Mouse (Mus musculus): Measurements from ENCODE around the gene Dolpp1. TPM values are rescaled to one million over a fixed set of nuclear protein-coding genes. Genes with fewer than 3 reads are reported as not detected.

Dolpp1 gene
- total and polyA plus RNA-seq, 3 experiments, result 17.9 to 22.3 (median 19.2) TPM

GRCm38 (mm10) chr2:30401581-30401980 is 9.5 kb downstream of the Dolpp1 start:
- Histone ChIP-seq H3K36me3 (replicated peaks in 1 of 2; ENCODE audit: control insufficient read depth in 1 of 2, insufficient read depth in 1 of 2, low read length in 1 of 2) (peaks cover 41 to 80% of the 10 kb centered on the region in 2 experiments), H3K4me1 (ENCODE audit: control insufficient read depth in 1 of 2, insufficient read depth in 2 of 2) (peaks cover 0 to 9% of the 10 kb centered on the region in 2 experiments; a peak in 2 of 4 replicates), H3K27ac (ENCODE audit: insufficient read depth, low read depth) (no peak overlapping the region), H3K27me3 (replicated peaks) (no peaks in the 10 kb centered on the region), H3K4me3 (replicated peaks in 1 of 3; ENCODE audit: low read depth in 2 of 3, low read length in 2 of 3, poor library complexity in 1 of 3) (no peak overlapping the region), H3K4me2 (ENCODE audit: insufficient read depth, low read depth, poor library complexity, severe bottlenecking) (no peak overlapping the region), H3K79me2 (replicated peaks; ENCODE audit: control insufficient read depth, extremely low read depth, insufficient read depth, poor library complexity, severe bottlenecking) (no peaks in the 10 kb centered on the region), H3K9me3 (replicated peaks; ENCODE audit: low read length) (no peaks in the 10 kb centered on the region), H3K9ac (ENCODE audit: insufficient read depth, low read depth) (no peak overlapping the region)
- dilution Hi-C loops (cut with MboI; ENCODE audit: extremely low pct_ligation_motif_present, extremely low pct_unique_long_range_greater_than_20kb, low sequenced_read_pairs) (no loop called here), in situ Hi-C loops (cut with MboI; ENCODE audit: low pct_ligation_motif_present, low pct_unique_long_range_greater_than_20kb, low sequenced_read_pairs) (no loop called here)
- no peak for TF ChIP-seq HCFC1 (IDR thresholded peaks at IDR 0.05; ENCODE audit: low read depth, low read length)
- no peak for TF ChIP-seq ZKSCAN1 (IDR thresholded peaks at IDR 0.05; ENCODE audit: borderline replicate concordance, low read depth, low read length)
- no peak for TF ChIP-seq NELFE (IDR thresholded peaks at IDR 0.05; ENCODE audit: low read depth, low read length)
- no peak for TF ChIP-seq EP300 (IDR thresholded peaks at IDR 0.05; ENCODE audit: low read length)
- no peak for TF ChIP-seq MAFK (IDR thresholded peaks at IDR 0.05; ENCODE audit: insufficient replicate concordance, low read length)
- TF ChIP-seq MEF2A (IDR thresholded peaks at IDR 0.05; ENCODE audit: borderline replicate concordance, low read depth, low read length), result no peak
- no peak for TF ChIP-seq MAZ (IDR thresholded peaks at IDR 0.05; ENCODE audit: low read depth, low read length)
- TF ChIP-seq USF2 (conservative IDR thresholded peaks at IDR 0.05; ENCODE audit: low read depth, low read length), result no peak
- no peak for TF ChIP-seq CHD2 (IDR thresholded peaks at IDR 0.05; ENCODE audit: low read length)
- no peak for TF ChIP-seq USF1 (IDR thresholded peaks at IDR 0.05; ENCODE audit: low read depth, low read length)
- TF ChIP-seq JUN (IDR thresholded peaks at IDR 0.05; ENCODE audit: insufficient read depth, low read depth, low read length), result no peak
- TF ChIP-seq POLR2AphosphoS2 (IDR thresholded peaks at IDR 0.05; ENCODE audit: low read depth, low read length), result no peak
- TF ChIP-seq ZC3H11A (IDR thresholded peaks at IDR 0.05; ENCODE audit: low read depth, low read length), result no peak
- no peak for TF ChIP-seq ETS1 (conservative IDR thresholded peaks at IDR 0.05; ENCODE audit: low read depth, low read length)
- no peak for TF ChIP-seq TBP (conservative IDR thresholded peaks at IDR 0.05; ENCODE audit: low read depth, low read length)
- no peak for TF ChIP-seq CHD1 (IDR thresholded peaks at IDR 0.05; ENCODE audit: low read depth, low read length)
- TF ChIP-seq SIN3A (IDR thresholded peaks at IDR 0.05; ENCODE audit: low read length), result no peak
- TF ChIP-seq POLR2A (IDR thresholded peaks at IDR 0.05; ENCODE audit: low read depth, low read length), result no peak
- no peak for DNase-seq (ENCODE audit: extremely low read depth)

- TF ChIP-seq HCFC1 (IDR thresholded peaks at IDR 0.05; ENCODE audit: low read depth, low read length) (no peak), TBP (conservative IDR thresholded peaks at IDR 0.05; ENCODE audit: low read depth, low read length) (no peak), NRF1 (IDR thresholded peaks at IDR 0.05; ENCODE audit: low read depth, low read length) (no peak), ZNF384 (IDR thresholded peaks at IDR 0.05; ENCODE audit: low read depth, low read length) (no peak), ZMIZ1 (IDR thresholded peaks at IDR 0.05; ENCODE audit: low read depth, low read length) (no peak), CTCF (conservative IDR thresholded peaks at IDR 0.05 in 1 of 2, IDR thresholded peaks at IDR 0.05 in 1 of 2; ENCODE audit: low read depth in 2 of 2, low read length in 2 of 2) (no peak), RAD21 (IDR thresholded peaks at IDR 0.05; ENCODE audit: low read depth, low read length) (no peak), MAZ (IDR thresholded peaks at IDR 0.05; ENCODE audit: low read depth, low read length) (no peak), MXI1 (IDR thresholded peaks at IDR 0.05; ENCODE audit: low read depth, low read length) (no peak)
- peaks cover 34 to 72% of the 10 kb centered on the region in 2 experiments for H3K36me3 ChIP-seq (replicated peaks in 1 of 2; ENCODE audit: control insufficient read depth in 1 of 2, insufficient read depth in 1 of 2, low read length in 1 of 2)
Measured at GRCm38 (mm10) chr2:30402351-30402826, 10.3 kb downstream of the Dolpp1 start.

More at GRCm38 (mm10) chr2:30402351-30402826, 10.3 kb downstream of the Dolpp1 start:
- Histone ChIP-seq H3K79me2 (replicated peaks; ENCODE audit: control insufficient read depth, extremely low read depth, insufficient read depth, poor library complexity, severe bottlenecking) (no peaks in the 10 kb centered on the region), H3K4me2 (ENCODE audit: insufficient read depth, low read depth, poor library complexity, severe bottlenecking) (no peak overlapping the region), H3K4me1 (ENCODE audit: control insufficient read depth in 1 of 2, insufficient read depth in 2 of 2) (peaks cover 8 to 17% of the 10 kb centered on the region in 2 experiments), H3K27ac (ENCODE audit: insufficient read depth, low read depth) (no peak overlapping the region), H3K9ac (ENCODE audit: insufficient read depth, low read depth) (no peak overlapping the region), H3K4me3 (replicated peaks in 1 of 3; ENCODE audit: low read depth in 2 of 3, low read length in 2 of 3, poor library complexity in 1 of 3) (no peak overlapping the region), H3K9me3 (replicated peaks; ENCODE audit: low read length) (no peaks in the 10 kb centered on the region), H3K27me3 (replicated peaks) (no peaks in the 10 kb centered on the region)
- dilution Hi-C loops (cut with MboI; ENCODE audit: extremely low pct_ligation_motif_present, extremely low pct_unique_long_range_greater_than_20kb, low sequenced_read_pairs), result no loop called here
- DNase-seq (ENCODE audit: extremely low read depth), result no peak
- in situ Hi-C loops (cut with MboI; ENCODE audit: low pct_ligation_motif_present, low pct_unique_long_range_greater_than_20kb, low sequenced_read_pairs), result no loop called here
